In genomic region chr10:52417299-52417997, GRCm38 (mm10) we compare ENCODE assay signal across 8 mouse cellular contexts. TPM values are rescaled to one million over a fixed set of nuclear protein-coding genes. Genes with fewer than 3 reads are reported as not detected.
DNase-seq lines count a peak whose midpoint lies in the region; ATAC-seq and TF ChIP-seq lines count a peak whose summit lies in the region.

Gene Nus1 (plus strand): TSS chr10:52417547.

- TF ChIP-seq CTCF in ES-Bruce4 (IDR thresholded peaks at IDR 0.05; ENCODE audit: low read depth, low read length) = peak; percentile 76

- peak; percentile 41 for TF ChIP-seq POLR2A in ES-Bruce4 (IDR thresholded peaks at IDR 0.05; ENCODE audit: insufficient read depth, low read length)

- no peaks in the 10 kb centered on the region for H3K9me3 ChIP-seq in ES-Bruce4 (replicated peaks; ENCODE audit: control insufficient read depth, insufficient read depth, low read length, poor library complexity, severe bottlenecking)
- no peaks in the 10 kb centered on the region for H3K9me3 ChIP-seq in forebrain, embryonic 14.5 days (replicated peaks; ENCODE audit: control insufficient read depth, low read length)
- H3K9me3 ChIP-seq in neural tube, embryonic 15.5 days (replicated peaks) = no peaks in the 10 kb centered on the region

- H3K27ac ChIP-seq in ES-Bruce4 (ENCODE audit: insufficient read depth, low read length) = no peak within 1 kb of the TSS
- H3K27ac ChIP-seq in forebrain, embryonic 14.5 days (ENCODE audit: low read depth, low read length) = peak within 1 kb of the TSS; percentile 93
- peak within 1 kb of the TSS; percentile 99 for H3K27ac ChIP-seq in neural tube, embryonic 15.5 days (replicated peaks)

- no peaks in the 10 kb centered on the region for H3K4me1 ChIP-seq in ES-Bruce4 (ENCODE audit: control insufficient read depth, insufficient read depth, low read length)
- H3K4me1 ChIP-seq in forebrain, embryonic 14.5 days (ENCODE audit: control insufficient read depth, insufficient read depth, low read length) = peaks cover 18% of the 10 kb centered on the region
- peaks cover 27% of the 10 kb centered on the region for H3K4me1 ChIP-seq in neural tube, embryonic 15.5 days

- peak within 1 kb of the TSS; percentile 72 for H3K4me2 ChIP-seq in forebrain, embryonic 14.5 days (ENCODE audit: low read length)
- H3K4me2 ChIP-seq in neural tube, embryonic 15.5 days = peak within 1 kb of the TSS; percentile 68

- H3K27me3 ChIP-seq in ES-Bruce4 (ENCODE audit: control insufficient read depth, insufficient read depth, low read length, poor library complexity, severe bottlenecking) = no peaks in the 10 kb centered on the region
- no peaks in the 10 kb centered on the region for H3K27me3 ChIP-seq in forebrain, embryonic 14.5 days (replicated peaks; ENCODE audit: control insufficient read depth, insufficient read depth, low read length)
- H3K27me3 ChIP-seq in neural tube, embryonic 15.5 days (replicated peaks) = no peaks in the 10 kb centered on the region

- H3K4me3 ChIP-seq in ES-Bruce4 (ENCODE audit: low read depth, low read length) = peak within 1 kb of the TSS; percentile 99
- H3K4me3 ChIP-seq in forebrain, embryonic 14.5 days (ENCODE audit: low read depth, low read length) = peak within 1 kb of the TSS; percentile 86
- peak within 1 kb of the TSS; percentile 89 for H3K4me3 ChIP-seq in neural tube, embryonic 15.5 days (replicated peaks)

- H3K9ac ChIP-seq in ES-Bruce4 (ENCODE audit: low read depth, poor library complexity, severe bottlenecking) = peak within 1 kb of the TSS; percentile 95
- H3K9ac ChIP-seq in forebrain, embryonic 14.5 days (ENCODE audit: low read length) = peak within 1 kb of the TSS; percentile 93
- peak within 1 kb of the TSS; percentile 80 for H3K9ac ChIP-seq in neural tube, embryonic 15.5 days (replicated peaks)

- peak; percentile 93 for ATAC-seq in cerebellum, adult (ENCODE audit: insufficient number of reproducible peaks, low FRiP score, low TSS enrichment)
- ATAC-seq in forebrain, embryonic 14.5 days = peak; percentile 99
- ATAC-seq in neural tube, embryonic 15.5 days (ENCODE audit: low FRiP score) = peak; percentile 99

- no peak for TF ChIP-seq EP300 in ES-Bruce4 (IDR thresholded peaks at IDR 0.05; ENCODE audit: insufficient read depth, low read depth, low read length)

- intact Hi-C loops in heart, postnatal 14 days (cut with DNase I) = loop anchor here (2.0 to 5.0 kb wide), 2 partner anchors 27 to 35 kb away; partner anchors contain the start of gene Gopc

- H3K36me3 ChIP-seq in ES-Bruce4 (ENCODE audit: control insufficient read depth, insufficient read depth, low read length, poor library complexity, severe bottlenecking) = no peaks in the 10 kb centered on the region
- no peaks in the 10 kb centered on the region for H3K36me3 ChIP-seq in forebrain, embryonic 14.5 days (ENCODE audit: control insufficient read depth, insufficient read depth, low read length)
- no peaks in the 10 kb centered on the region for H3K36me3 ChIP-seq in neural tube, embryonic 15.5 days

- WGBS in forebrain, embryonic 14.5 days = under 1% methylated on average over 64 of the region's 79 CpGs
- under 1% methylated on average over 77 of the region's 79 CpGs for WGBS in neural tube, embryonic 15.5 days

- DNase-seq in forebrain, embryonic 14.5 days (ENCODE audit: low spot score) = peak; percentile 99
- DNase-seq in heart, postnatal 14 days = peak; percentile 97
- peak; percentile 98 for DNase-seq in layer of hippocampus, adult 11-12 months (ENCODE audit: low spot score)
- DNase-seq in lung, adult 18-20 months = peak; percentile 95 to 97
- peak; percentile 97 for DNase-seq in testis, postnatal 14 days (ENCODE audit: low spot score)

RNA-seq across cellular contexts. Expression of gene Nus1, which starts in this region (rescaled TPM):
- polyA plus RNA-seq in ES-Bruce4 (2011; ENCODE audit: insufficient read depth, insufficient read length, low read depth, missing spikeins) = 49.1 and 53.3 TPM in 2 replicates
- polyA plus RNA-seq in forebrain, embryonic 14.5 days (2014; fragmentation: Nextera tagmentation; extraction: Ambion mirVana) = 12.0 and 14.3 TPM in 2 replicates
- 10 to 100 TPM; 27.4 to 31.2 TPM for total RNA-seq in heart, postnatal 14 days (2021)
- polyA plus RNA-seq in neural tube, embryonic 15.5 days (2015; fragmentation: Nextera tagmentation; extraction: Ambion mirVana) = 20.3 and 21.3 TPM in 2 replicates
